Mouse (Mus musculus): ENCODE results near the gene Dock3.

DNA sequence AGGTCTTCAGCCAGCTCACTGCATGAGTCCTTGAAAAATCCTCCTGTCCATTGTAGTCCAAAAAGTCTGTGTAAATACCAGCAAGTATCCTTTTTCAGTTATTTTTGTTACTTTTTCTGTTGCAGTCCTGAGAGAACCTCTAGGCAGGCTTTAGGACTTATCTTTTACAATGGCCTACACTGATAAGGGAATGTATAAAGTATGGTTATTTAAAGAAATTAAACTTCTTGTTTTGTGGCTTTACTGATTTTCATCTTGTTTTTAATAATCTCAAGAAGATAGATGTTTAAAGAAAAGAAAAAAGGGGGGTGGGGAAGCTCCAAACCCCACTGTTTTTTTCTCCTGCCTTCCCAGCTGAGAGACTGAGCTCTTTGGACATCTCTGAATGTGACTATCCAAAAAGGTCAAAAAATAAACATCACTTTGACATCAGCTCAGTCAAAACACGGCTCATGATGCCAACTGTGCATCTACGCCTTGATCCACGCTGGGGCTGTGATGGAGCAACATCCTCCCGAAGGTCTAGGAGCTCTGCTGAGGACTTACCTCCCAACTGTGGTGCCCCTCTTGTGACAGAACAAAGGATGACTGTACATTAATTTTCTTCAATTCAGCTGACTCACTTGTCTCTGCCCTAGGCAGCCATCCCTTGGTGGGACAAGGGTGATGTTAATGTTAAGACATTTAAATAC lies 328.5 kb downstream of the Dock3 start:
- TF ChIP-seq MAX (IDR thresholded peaks at IDR 0.05; ENCODE audit: low read depth), result no peak
- TF ChIP-seq E2F4 (IDR thresholded peaks at IDR 0.05; ENCODE audit: insufficient read depth), result no peak
- TF ChIP-seq POLR2A (IDR thresholded peaks at IDR 0.05; ENCODE audit: insufficient read length, low read depth), result no peak
- no peak for TF ChIP-seq CEBPB (IDR thresholded peaks at IDR 0.05; ENCODE audit: insufficient read depth, poor library complexity, severe bottlenecking)
